Mouse (Mus musculus): ENCODE measurements around the gene Dnajb13.

Dnajb13 gene

GRCm38 (mm10) chr7:100458153-100458552, 56.6 kb downstream of the Dnajb13 start:
- no peak for DNase-seq (ENCODE audit: low spot score in 2 of 2)

Measured in natural killer cell, adult 2 months (primary cell).